Mouse (Mus musculus): ENCODE measurements at regions not wholly inside any gene's neighbourhood (a gene's known extent, or its start where the extent isn't known, plus 50 kb on each side); places are given as distances from the start of the nearest gene placed in this dataset.

DNA sequence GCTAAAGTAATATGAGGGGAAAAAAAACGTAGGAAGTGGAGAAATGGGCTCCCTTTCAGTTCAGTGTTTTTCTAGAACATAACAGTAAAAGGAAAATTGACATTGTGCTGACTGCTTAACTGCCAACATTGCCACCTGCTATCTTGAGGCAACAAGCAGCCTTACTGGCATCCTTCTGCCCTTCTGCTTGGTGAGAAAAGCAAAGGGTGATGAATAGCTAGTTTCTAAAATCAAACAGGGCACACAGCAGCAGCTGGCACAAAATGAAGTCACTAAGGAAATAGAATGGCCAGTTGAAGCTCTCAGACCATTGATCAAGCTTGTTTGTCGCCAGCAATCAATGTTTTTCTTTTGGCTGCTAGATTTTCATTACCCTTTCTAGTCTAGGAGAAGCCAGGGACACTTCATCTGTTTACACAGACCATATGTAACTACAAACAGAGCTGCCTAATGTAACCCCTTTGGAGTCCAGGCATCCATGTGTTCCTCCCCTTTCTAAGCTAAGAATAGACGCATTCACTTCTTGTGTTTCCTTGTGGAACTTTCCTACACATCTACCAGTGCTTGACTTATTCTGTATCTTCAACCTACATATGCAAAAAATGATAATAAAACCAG lies 314.2 kb upstream of the Col8a1 start:
- H3K27me3 ChIP-seq (ENCODE audit: control insufficient read depth, insufficient read depth, low read length): no peaks in the 10 kb centered on the region
- no peak overlapping the region for H3K4me3 ChIP-seq (ENCODE audit: control insufficient read depth, low read depth, low read length)
- no peaks in the 10 kb centered on the region for H3K36me3 ChIP-seq (ENCODE audit: control insufficient read depth, insufficient read depth, low read length)
- H3K4me1 ChIP-seq (ENCODE audit: control insufficient read depth, insufficient read depth, low read length): no peaks in the 10 kb centered on the region
- no peak for TF ChIP-seq POLR2A (IDR thresholded peaks at IDR 0.05; ENCODE audit: control insufficient read depth, low read depth, low read length)
- TF ChIP-seq CTCF (IDR thresholded peaks at IDR 0.05; ENCODE audit: control insufficient read depth, insufficient read depth, insufficient replicate concordance, low read depth, low read length): no peak
- H3K27ac ChIP-seq (ENCODE audit: control insufficient read depth, insufficient read depth, low read depth, low read length): no peak overlapping the region

DNA sequence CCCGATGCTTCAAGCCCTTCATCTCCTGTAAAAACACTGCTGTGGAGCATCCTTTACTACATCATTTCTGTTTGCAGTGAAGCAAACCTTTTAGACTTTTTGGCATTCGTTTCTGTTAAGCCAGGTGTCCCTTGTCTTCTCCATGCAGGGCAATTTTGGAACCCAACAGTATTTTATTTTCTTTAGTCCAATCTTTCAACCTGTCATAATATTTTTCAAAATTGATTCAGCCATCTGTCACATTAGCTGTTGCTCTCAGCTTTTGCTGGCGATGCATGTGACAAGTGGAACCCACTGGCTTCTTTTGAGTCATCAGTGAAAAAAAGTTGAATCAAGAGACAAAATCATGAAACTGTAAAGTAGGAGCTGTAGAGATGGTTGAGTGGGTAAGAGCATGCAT lies 317.9 kb upstream of the Col8a1 start:
- TF ChIP-seq CTCF (IDR thresholded peaks at IDR 0.05; ENCODE audit: control insufficient read depth, insufficient read depth, insufficient replicate concordance, low read depth, low read length): no peak
- TF ChIP-seq POLR2A (IDR thresholded peaks at IDR 0.05; ENCODE audit: control insufficient read depth, low read depth, low read length): no peak
- H3K27me3 ChIP-seq (ENCODE audit: control insufficient read depth, insufficient read depth, low read length): no peaks in the 10 kb centered on the region
- H3K27ac ChIP-seq (ENCODE audit: control insufficient read depth, insufficient read depth, low read depth, low read length): no peak overlapping the region
- no peak overlapping the region for H3K4me3 ChIP-seq (ENCODE audit: control insufficient read depth, low read depth, low read length)
- H3K36me3 ChIP-seq (ENCODE audit: control insufficient read depth, insufficient read depth, low read length): no peaks in the 10 kb centered on the region
- H3K4me1 ChIP-seq (ENCODE audit: control insufficient read depth, insufficient read depth, low read length): no peaks in the 10 kb centered on the region

DNA sequence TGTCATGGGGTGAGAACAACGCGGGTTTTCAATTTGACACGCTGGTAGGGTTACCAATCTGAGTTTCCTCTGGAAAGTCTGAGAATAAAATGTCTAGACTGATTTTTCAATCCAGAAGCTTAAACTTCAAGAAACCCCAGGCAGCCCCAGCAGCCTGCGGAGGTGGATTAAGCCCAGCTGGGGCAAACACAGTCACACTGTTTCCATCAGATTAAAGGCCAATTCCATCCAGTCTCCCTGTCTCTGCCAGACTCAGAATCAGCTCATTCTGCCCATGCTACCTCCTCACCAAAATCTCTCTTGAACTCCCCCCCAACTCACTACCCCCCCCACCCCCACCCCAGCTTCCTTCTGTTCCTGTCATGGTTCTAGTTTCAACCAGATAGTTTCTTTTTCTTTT lies 307.9 kb upstream of the Dcbld2 start:
- H3K4me3 ChIP-seq (ENCODE audit: control insufficient read depth, low read depth, low read length): no peak overlapping the region
- no peaks in the 10 kb centered on the region for H3K4me1 ChIP-seq (ENCODE audit: control insufficient read depth, insufficient read depth, low read length)
- H3K36me3 ChIP-seq (ENCODE audit: control insufficient read depth, insufficient read depth, low read length): no peaks in the 10 kb centered on the region
- no peaks in the 10 kb centered on the region for H3K27me3 ChIP-seq (ENCODE audit: control insufficient read depth, insufficient read depth, low read length)
- TF ChIP-seq POLR2A (IDR thresholded peaks at IDR 0.05; ENCODE audit: control insufficient read depth, low read depth, low read length) (no peak), CTCF (IDR thresholded peaks at IDR 0.05; ENCODE audit: control insufficient read depth, insufficient read depth, insufficient replicate concordance, low read depth, low read length) (no peak)
- H3K27ac ChIP-seq (ENCODE audit: control insufficient read depth, insufficient read depth, low read depth, low read length): no peak overlapping the region

DNA sequence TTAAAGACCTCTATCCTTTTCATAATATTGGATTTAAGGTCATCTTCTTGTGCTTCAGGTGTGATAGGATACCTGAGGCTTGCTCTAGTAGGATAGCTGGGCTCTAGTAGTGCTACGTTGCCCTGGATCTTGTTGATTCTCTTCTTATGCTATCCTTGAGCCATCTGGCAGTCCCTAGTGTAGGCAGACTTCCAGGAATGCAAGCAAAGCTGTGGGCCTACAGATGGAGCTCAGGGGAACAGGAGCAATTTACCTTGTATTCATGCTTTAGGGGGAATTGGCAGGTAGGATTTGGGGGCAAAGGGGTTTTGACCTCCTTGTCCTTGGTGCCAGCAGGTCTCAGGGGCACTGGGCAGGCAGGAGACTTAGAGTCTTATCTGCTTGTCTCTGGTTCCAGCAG lies 297.8 kb upstream of the Dcbld2 start:
- no peak overlapping the region for H3K4me3 ChIP-seq (ENCODE audit: control insufficient read depth, low read depth, low read length)
- no peaks in the 10 kb centered on the region for H3K4me1 ChIP-seq (ENCODE audit: control insufficient read depth, insufficient read depth, low read length)
- no peak overlapping the region for H3K27ac ChIP-seq (ENCODE audit: control insufficient read depth, insufficient read depth, low read depth, low read length)
- no peaks in the 10 kb centered on the region for H3K36me3 ChIP-seq (ENCODE audit: control insufficient read depth, insufficient read depth, low read length)
- TF ChIP-seq POLR2A (IDR thresholded peaks at IDR 0.05; ENCODE audit: control insufficient read depth, low read depth, low read length) (no peak), CTCF (IDR thresholded peaks at IDR 0.05; ENCODE audit: control insufficient read depth, insufficient read depth, insufficient replicate concordance, low read depth, low read length) (no peak)
- H3K27me3 ChIP-seq (ENCODE audit: control insufficient read depth, insufficient read depth, low read length): no peaks in the 10 kb centered on the region

DNA sequence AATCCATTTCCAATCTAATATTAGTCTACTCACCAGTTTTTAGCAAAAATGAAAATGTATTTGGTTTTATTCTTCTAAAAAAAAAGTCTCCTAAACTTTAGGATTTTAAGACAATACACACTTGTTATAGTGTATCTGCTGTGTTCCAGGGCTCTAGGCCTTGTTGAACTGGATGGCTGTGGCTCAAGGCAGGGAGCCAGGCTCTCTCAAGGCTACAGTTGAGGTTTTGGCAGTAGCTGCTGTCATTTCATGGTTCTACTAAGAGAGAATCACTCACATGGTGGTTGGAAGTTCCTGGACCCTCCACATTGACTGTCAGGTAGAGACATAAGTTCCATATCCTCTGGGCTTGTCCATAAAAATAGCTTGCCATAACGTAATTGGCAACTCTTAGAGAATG lies 282.2 kb upstream of the Dcbld2 start:
- Histone ChIP-seq H3K4me1 (ENCODE audit: control insufficient read depth, insufficient read depth, low read length) (no peaks in the 10 kb centered on the region), H3K36me3 (ENCODE audit: control insufficient read depth, insufficient read depth, low read length) (no peaks in the 10 kb centered on the region), H3K27ac (ENCODE audit: control insufficient read depth, insufficient read depth, low read depth, low read length) (no peak overlapping the region), H3K27me3 (ENCODE audit: control insufficient read depth, insufficient read depth, low read length) (no peaks in the 10 kb centered on the region), H3K4me3 (ENCODE audit: control insufficient read depth, low read depth, low read length) (no peak overlapping the region)
- TF ChIP-seq CTCF (IDR thresholded peaks at IDR 0.05; ENCODE audit: control insufficient read depth, insufficient read depth, insufficient replicate concordance, low read depth, low read length): no peak
- no peak for TF ChIP-seq POLR2A (IDR thresholded peaks at IDR 0.05; ENCODE audit: control insufficient read depth, low read depth, low read length)

DNA sequence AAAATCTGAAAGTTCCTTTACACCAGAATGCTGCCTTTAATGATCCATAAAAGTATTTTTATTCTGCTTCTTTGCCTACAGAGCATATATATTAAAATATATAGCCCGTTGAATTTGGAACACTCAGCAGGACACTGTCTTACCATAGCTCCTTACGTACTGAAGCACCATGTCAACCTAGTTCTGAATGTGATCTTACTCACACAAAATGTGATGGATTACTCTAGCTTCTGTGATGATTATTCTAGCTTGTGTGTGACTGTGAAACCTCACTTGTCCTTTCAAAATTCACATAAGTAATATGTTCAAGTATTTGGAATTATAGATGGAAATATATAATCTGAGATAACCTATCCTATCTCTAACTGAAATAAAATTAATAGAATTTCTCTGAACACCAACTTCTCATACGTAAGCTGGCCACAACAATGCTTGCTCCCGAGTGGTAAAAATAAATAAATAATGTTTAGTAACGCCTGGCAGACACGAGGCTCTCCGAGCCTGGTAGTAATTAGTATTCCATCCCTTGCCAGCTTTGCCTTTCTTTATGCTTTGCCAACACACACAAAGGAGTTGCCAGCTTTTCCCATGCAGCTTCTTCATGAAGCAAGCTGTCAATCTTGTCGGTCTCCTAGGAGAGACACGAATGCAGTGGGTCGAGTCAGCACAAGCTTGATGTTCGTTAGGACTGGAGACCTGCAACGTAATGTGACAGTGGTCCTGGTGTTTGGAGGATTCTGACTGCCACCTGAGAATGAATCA lies 271.9 kb upstream of the Dcbld2 start:
- Histone ChIP-seq H3K36me3 (ENCODE audit: control insufficient read depth, insufficient read depth, low read length) (no peaks in the 10 kb centered on the region), H3K27ac (ENCODE audit: control insufficient read depth, insufficient read depth, low read depth, low read length) (no peak overlapping the region), H3K4me1 (ENCODE audit: control insufficient read depth, insufficient read depth, low read length) (no peaks in the 10 kb centered on the region), H3K27me3 (ENCODE audit: control insufficient read depth, insufficient read depth, low read length) (no peaks in the 10 kb centered on the region), H3K4me3 (ENCODE audit: control insufficient read depth, low read depth, low read length) (no peak overlapping the region)
- TF ChIP-seq CTCF (IDR thresholded peaks at IDR 0.05; ENCODE audit: control insufficient read depth, insufficient read depth, insufficient replicate concordance, low read depth, low read length) (no peak), POLR2A (IDR thresholded peaks at IDR 0.05; ENCODE audit: control insufficient read depth, low read depth, low read length) (no peak)

DNA sequence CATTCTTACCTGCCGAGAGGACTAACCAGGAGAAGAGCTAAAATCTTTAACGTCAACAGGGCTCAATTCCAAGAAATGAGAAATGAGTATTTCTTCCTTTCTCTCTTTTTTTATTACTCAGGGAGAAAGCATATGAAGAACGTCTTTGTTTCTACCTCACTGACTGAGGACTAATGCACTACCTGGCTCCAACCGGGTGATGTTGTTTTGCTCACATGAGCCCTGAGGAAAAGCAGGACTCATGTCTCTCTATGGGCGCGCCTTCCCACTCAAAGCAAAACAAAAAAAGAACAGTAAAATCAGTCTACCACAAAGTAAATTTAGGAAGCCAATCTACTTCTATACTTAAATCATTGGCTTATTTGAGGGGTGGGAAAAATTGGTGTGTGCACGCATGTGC lies 271.3 kb upstream of the Dcbld2 start:
- TF ChIP-seq CTCF (IDR thresholded peaks at IDR 0.05; ENCODE audit: control insufficient read depth, insufficient read depth, insufficient replicate concordance, low read depth, low read length) (no peak), POLR2A (IDR thresholded peaks at IDR 0.05; ENCODE audit: control insufficient read depth, low read depth, low read length) (no peak)
- H3K4me1 ChIP-seq (ENCODE audit: control insufficient read depth, insufficient read depth, low read length): no peaks in the 10 kb centered on the region
- no peaks in the 10 kb centered on the region for H3K27me3 ChIP-seq (ENCODE audit: control insufficient read depth, insufficient read depth, low read length)
- no peak overlapping the region for H3K27ac ChIP-seq (ENCODE audit: control insufficient read depth, insufficient read depth, low read depth, low read length)
- no peaks in the 10 kb centered on the region for H3K36me3 ChIP-seq (ENCODE audit: control insufficient read depth, insufficient read depth, low read length)
- H3K4me3 ChIP-seq (ENCODE audit: control insufficient read depth, low read depth, low read length): no peak overlapping the region

All from testis, adult 2 months (tissue).